Mouse (Mus musculus) intestine, postnatal 0 days (tissue): Measurements from ENCODE around the gene Mllt1. TPM values are rescaled to one million over a fixed set of nuclear protein-coding genes. Genes with fewer than 3 reads are reported as not detected.

Source experiments
- ATAC-seq: fragments of 200-750 bp; cut with Nextera tagmentation; 2 replicates; pipeline ENCODE4 v1.8.0; 2017; ENCODE audit warnings: mild to moderate bottlenecking, moderate TSS enrichment, moderate library complexity
- H3K27ac ChIP-seq: fragments of 300-500 bp; sonication (generic); 2 replicates; pipeline ENCODE4 v1.5.1; 2014; ENCODE audit warnings: mild to moderate bottlenecking, low read depth, low read length, moderate library complexity
- H3K27me3 ChIP-seq: fragments of 300-500 bp; sonication (generic); replicated peaks from 2 replicates; pipeline ENCODE4 v1.6.1; 2014; ENCODE audit warnings: low read length, mixed read lengths; ENCODE audit not compliant: control insufficient read depth, insufficient read depth
- H3K36me3 ChIP-seq: fragments of 300-500 bp; sonication (generic); 2 replicates; pipeline ENCODE4 v1.6.1; 2014; ENCODE audit warnings: mild to moderate bottlenecking, moderate library complexity; ENCODE audit not compliant: control insufficient read depth, insufficient read depth
- H3K4me1 ChIP-seq: fragments of 300-500 bp; sonication (generic); replicated peaks from 2 replicates; pipeline ENCODE4 v1.6.1; 2014; ENCODE audit warnings: antibody characterized with exemption, low read length, mixed read lengths; ENCODE audit not compliant: control insufficient read depth, insufficient read depth
- H3K4me2 ChIP-seq: fragments of 300-500 bp; sonication (generic); replicated peaks from 2 replicates; pipeline ENCODE4 v1.6.1; 2014; ENCODE audit warnings: low read depth, mild to moderate bottlenecking, moderate library complexity
- H3K4me3 ChIP-seq: fragments of 300-500 bp; sonication (generic); 2 replicates; pipeline ENCODE4 v1.5.1; 2014; ENCODE audit warnings: low read depth, low read length
- H3K9ac ChIP-seq: fragments of 300-500 bp; sonication (generic); 2 replicates; pipeline ENCODE4 v1.6.1; 2014; ENCODE audit warnings: mild to moderate bottlenecking, low read depth, low read length
- H3K9me3 ChIP-seq: fragments of 300-500 bp; sonication (generic); 2 replicates; pipeline ENCODE4 v1.6.1; 2016; ENCODE audit warnings: mixed run types; ENCODE audit not compliant: control insufficient read depth
- CTCF ChIP-seq: sonication (generic); IDR thresholded peaks from 2 replicates; pipeline ENCODE4 v1.5.1; 2016; ENCODE audit warnings: low read depth, mild to moderate bottlenecking, control low read depth, antibody characterized with exemption, moderate library complexity
- WGBS: fragments of 180-500 bp; shearing (Covaris S2); extraction: QIAGEN DNeasy Blood & Tissue Kit; methylation state at CpG from one replicate; pipeline ENCODE4 v1.1.7; 2014; 5-methylcytosine and 5-hydroxymethylcytosine counted together
- polyA plus RNA-seq: library from polyadenylated mRNA; unstranded; fragments of >200 nt; fragmentation: Nextera tagmentation; extraction: Ambion mirVana; gene quantifications from 2 replicates; pipeline ENCODE4 v1.2.1, GENCODE M21; 2015

Gene Mllt1
- 10.5 and 11.9 TPM in 2 replicates for polyA plus RNA-seq

DNA sequence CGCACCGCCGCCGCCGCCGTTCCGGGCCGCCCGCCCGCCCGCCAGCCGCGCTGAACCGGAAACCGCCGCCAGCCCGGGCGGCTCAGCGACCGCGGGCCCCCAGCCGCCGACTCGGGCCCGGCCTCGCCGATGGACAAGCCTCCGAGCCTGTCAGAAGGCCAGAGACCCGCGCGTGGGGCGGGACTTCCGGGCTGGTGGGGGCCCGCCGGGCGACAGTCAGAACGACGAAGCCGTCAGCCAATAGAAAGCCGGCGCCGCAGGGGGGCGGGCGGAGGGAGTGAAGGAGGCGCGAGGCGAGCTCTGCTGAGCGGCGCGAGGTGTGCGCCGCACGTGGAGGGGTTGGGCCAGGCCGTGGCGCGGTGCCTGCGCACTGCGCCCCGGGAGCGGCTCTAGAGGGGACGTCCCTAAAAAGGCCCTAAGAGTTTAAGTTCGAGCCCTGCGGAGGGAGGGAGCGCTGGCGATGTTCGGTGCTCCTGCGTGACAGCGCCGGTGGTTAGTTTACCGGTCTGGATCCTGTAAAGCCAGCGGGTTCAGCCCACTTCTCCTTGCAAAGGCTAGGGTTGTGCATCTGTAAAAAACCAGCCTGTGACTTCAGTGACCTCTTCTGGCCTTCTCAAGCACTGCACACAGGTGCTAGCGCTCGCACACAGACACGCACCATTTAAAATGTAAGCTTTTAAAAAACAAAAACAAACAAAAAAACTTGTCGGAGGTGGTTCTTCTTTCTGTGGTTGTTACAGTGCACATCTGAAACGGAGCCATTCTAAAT, at the start of gene Mllt1:
TSS of gene Mllt1 (minus strand) at position 53 of the 769 bp plus-strand sequence.
- H3K9me3 ChIP-seq = no peaks in the 10 kb centered on the region
- no peaks in the 10 kb centered on the region for H3K36me3 ChIP-seq
- peak within 1 kb of the TSS; percentile 87 for H3K9ac ChIP-seq
- no peaks in the 10 kb centered on the region for H3K27me3 ChIP-seq
- peak; percentile 68 for TF ChIP-seq CTCF
- H3K4me1 ChIP-seq = no peaks in the 10 kb centered on the region
- H3K4me2 ChIP-seq = peak within 1 kb of the TSS; percentile 98
- peak within 1 kb of the TSS; percentile 71 for H3K27ac ChIP-seq
- H3K4me3 ChIP-seq = peak within 1 kb of the TSS; percentile 83
- WGBS = 4% methylated on average over 69 of the region's 76 CpGs
- ATAC-seq = peak; percentile 98

DNA sequence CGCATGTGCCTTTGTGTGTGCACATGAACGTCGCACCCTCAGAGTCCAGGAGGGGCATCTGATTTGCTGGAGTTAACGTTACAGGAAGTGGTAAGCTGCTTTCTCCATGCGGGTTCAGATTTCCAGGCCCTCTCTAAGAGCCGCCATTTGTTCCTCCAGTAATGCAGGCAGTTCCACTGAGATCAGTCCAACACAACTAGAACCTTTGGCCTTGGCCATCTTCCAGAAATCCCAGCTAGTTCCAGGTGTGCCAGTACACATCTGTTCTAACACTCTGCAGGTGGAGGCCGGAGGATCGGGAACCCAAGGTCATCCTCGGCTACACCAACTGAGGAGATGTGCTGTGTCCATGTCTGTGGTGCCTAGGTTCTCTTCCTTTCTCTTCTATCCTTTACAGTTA, 49.7 kb upstream of the Mllt1 start:
- 62% methylated on average over 9 of the region's 9 CpGs for WGBS
- TF ChIP-seq CTCF = no peak

DNA sequence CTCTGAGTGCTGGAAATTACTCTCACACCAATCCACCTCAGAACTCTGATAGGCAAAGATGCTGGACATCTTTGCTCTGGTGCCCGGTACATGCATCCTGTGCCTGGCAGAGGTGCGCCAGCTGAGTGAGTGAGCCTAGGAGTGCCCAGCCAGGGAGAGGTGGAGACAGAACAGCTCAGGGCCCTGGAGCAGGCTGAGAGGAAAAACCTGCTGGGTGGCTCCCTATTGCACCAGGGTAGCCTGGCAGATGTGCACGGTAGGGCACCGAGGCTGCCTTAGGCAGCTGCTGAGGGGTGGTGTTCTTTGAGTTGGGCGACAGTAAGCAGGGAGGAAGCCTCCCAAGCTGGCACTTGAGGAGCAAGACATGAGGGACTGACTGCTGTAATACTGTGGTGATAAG, 46.8 kb upstream of the Mllt1 start, which contains the start of gene Acer1:
TSS of gene Acer1 (minus strand) at position 114 of the 400 bp plus-strand sequence.
- WGBS = 46% methylated on average over 5 of the region's 5 CpGs

More for the DNA sequence above, 49.7 kb upstream of the Mllt1 start:
- ATAC-seq = no peak
- Histone ChIP-seq H3K4me3 (no peak overlapping the region), H3K9ac (no peak overlapping the region), H3K36me3 (no peaks in the 10 kb centered on the region), H3K4me1 (no peaks in the 10 kb centered on the region), H3K9me3 (no peaks in the 10 kb centered on the region), H3K27ac (no peak overlapping the region), H3K4me2 (no peak overlapping the region), H3K27me3 (no peaks in the 10 kb centered on the region)

DNA sequence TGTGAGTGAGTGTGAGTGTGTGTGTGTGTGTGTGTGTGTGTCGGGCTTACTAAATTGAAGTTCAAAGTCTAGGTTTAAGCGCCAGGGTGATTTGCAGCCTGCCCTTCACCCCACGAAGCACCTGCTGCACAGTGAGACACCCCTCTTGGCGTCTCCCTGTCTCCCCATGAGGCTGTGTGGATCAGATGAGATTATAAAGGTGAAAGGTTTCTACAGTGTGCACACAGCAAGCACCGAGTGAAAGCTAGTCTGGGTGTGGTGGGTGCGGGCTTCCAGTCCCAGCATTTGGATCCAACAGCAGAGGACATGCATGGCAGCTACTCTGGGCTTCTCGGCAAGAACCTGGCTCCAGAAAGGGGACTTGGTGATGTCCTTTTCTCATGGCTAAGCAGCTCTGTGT, 45.8 kb upstream of the Mllt1 start:
- Histone ChIP-seq H3K4me1 (peaks cover 3% of the 10 kb centered on the region; the same call in 1 of the 2 replicates), H3K27me3 (no peaks in the 10 kb centered on the region), H3K4me3 (no peak overlapping the region), H3K9ac (no peak overlapping the region), H3K27ac (peak overlapping the region; percentile 54; the same call in 1 of the 2 replicates), H3K36me3 (no peaks in the 10 kb centered on the region), H3K9me3 (no peaks in the 10 kb centered on the region), H3K4me2 (peak overlapping the region; percentile 43; the same call in 1 of the 2 replicates)
- peak; percentile 82 for ATAC-seq
- TF ChIP-seq CTCF = no peak
- WGBS = 34% methylated on average over 7 of the region's 7 CpGs

More for the DNA sequence above, 46.8 kb upstream of the Mllt1 start, which contains the start of gene Acer1:
- no peak within 1 kb of the TSS for H3K9ac ChIP-seq
- H3K4me1 ChIP-seq = peaks cover 3% of the 10 kb centered on the region; the same call in 1 of the 2 replicates
- peak within 1 kb of the TSS; percentile 43 for H3K4me2 ChIP-seq
- no peaks in the 10 kb centered on the region for H3K27me3 ChIP-seq
- ATAC-seq = peak; percentile 37; the same call in 1 of the 2 replicates
- H3K4me3 ChIP-seq = no peak within 1 kb of the TSS
- H3K9me3 ChIP-seq = no peaks in the 10 kb centered on the region
- H3K36me3 ChIP-seq = no peaks in the 10 kb centered on the region
- peak within 1 kb of the TSS; percentile 54; the same call in 1 of the 2 replicates for H3K27ac ChIP-seq
- TF ChIP-seq CTCF = no peak

DNA sequence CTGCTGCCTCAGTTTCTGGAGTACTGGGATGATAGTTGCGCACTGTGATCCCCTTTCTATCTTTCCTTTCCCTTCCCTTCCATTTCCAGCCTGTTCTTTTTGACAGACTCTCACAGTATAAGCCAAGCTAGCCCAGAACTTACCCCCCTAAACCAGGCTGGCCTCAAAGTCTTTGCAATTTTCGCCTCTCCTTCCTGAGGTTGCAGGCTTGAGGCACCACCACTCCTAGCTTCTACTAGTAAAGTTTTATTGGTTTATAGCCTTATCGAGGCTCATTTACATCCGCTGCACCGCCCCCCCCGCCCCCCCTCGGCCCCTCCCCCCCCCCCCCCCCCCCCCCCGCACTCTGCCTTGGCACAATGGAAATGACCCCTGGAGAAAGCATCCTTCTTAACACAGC, 44.3 kb upstream of the Mllt1 start:
- H3K4me1 ChIP-seq = peaks cover 3% of the 10 kb centered on the region; the same call in 1 of the 2 replicates
- no peaks in the 10 kb centered on the region for H3K36me3 ChIP-seq
- H3K4me3 ChIP-seq = no peak overlapping the region
- WGBS = 18% methylated on average over 7 of the region's 8 CpGs
- H3K27me3 ChIP-seq = no peaks in the 10 kb centered on the region
- ATAC-seq = peak; percentile 66
- H3K9ac ChIP-seq = no peak overlapping the region; the same call in 1 of the 2 replicates
- TF ChIP-seq CTCF = no peak
- H3K27ac ChIP-seq = peak overlapping the region; percentile 74
- H3K9me3 ChIP-seq = no peaks in the 10 kb centered on the region
- H3K4me2 ChIP-seq = peak overlapping the region; percentile 21; the same call in 1 of the 2 replicates
